Mouse (Mus musculus): ENCODE results near the gene Crb1. TPM values are rescaled to one million over a fixed set of nuclear protein-coding genes. Genes with fewer than 3 reads are reported as not detected.

Crb1 gene
- polyA plus RNA-seq, 1 experiment from 2014 or later: 0.07 TPM

DNA sequence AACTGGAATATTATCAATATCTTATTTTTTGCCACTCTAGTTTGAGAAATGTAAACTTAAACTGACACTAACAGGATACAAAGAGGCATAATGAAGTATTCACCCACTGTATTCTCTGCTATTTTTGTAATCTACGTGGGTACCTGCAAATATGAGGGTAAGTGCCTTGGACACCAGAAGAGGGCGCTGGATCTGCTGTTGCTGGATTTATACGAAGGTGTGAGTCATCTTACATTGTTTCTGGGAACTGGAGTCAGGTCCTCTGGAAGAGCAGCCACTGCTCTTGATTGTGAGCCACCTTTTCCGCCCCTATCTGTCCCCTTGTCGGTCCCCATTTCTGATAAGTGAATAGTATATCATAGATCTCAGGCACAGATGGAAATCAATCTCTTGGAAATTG is 30.8 kb upstream of the Crb1 start:
- no peak overlapping the region for H3K27ac ChIP-seq (ENCODE audit: low read depth, low read length)
- no peaks in the 10 kb centered on the region for H3K4me1 ChIP-seq (replicated peaks; ENCODE audit: control insufficient read depth, insufficient read depth, low read length)
- no peak for ATAC-seq (replicated peaks; ENCODE audit: low FRiP score)
- H3K4me2 ChIP-seq: no peak overlapping the region
- H3K27me3 ChIP-seq (replicated peaks; ENCODE audit: control insufficient read depth, insufficient read depth, low read length): no peaks in the 10 kb centered on the region
- no peak overlapping the region for H3K9ac ChIP-seq (ENCODE audit: low read depth, low read length)
- no peaks in the 10 kb centered on the region for H3K9me3 ChIP-seq (ENCODE audit: control insufficient read depth, low read length)
- H3K4me3 ChIP-seq (ENCODE audit: low read depth, low read length): no peak overlapping the region
- WGBS: 58% methylated on average over 5 of the region's 5 CpGs
- H3K36me3 ChIP-seq (ENCODE audit: control insufficient read depth, insufficient read depth, low read length): no peaks in the 10 kb centered on the region
- no peak for DNase-seq (ENCODE audit: low spot score)

DNA sequence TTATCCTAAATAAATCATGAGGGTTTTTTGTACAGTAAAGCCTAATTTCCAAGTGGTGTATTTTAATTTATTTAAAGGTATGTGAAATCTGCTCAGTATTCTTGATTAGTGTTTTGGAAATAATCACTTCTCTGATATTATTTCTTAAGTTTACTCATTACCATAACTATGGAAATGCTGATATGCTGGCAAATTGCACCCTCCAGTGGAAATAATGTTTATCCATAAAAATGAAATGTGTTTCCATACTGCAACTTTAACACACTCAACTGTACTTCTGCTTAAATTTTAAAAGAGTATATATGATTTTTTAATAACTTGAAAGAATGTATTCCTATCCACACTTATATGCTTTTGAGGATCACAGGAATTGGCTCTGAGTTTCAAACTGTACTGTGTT is 28.9 kb upstream of the Crb1 start:
- H3K27ac ChIP-seq (ENCODE audit: low read depth, low read length): no peak overlapping the region
- DNase-seq (ENCODE audit: low spot score): no peak
- no peak overlapping the region for H3K4me2 ChIP-seq
- no peaks in the 10 kb centered on the region for H3K36me3 ChIP-seq (ENCODE audit: control insufficient read depth, insufficient read depth, low read length)
- H3K4me3 ChIP-seq (ENCODE audit: low read depth, low read length): no peak overlapping the region
- no peak for ATAC-seq (replicated peaks; ENCODE audit: low FRiP score)
- H3K9me3 ChIP-seq (ENCODE audit: control insufficient read depth, low read length): no peaks in the 10 kb centered on the region
- no peaks in the 10 kb centered on the region for H3K4me1 ChIP-seq (replicated peaks; ENCODE audit: control insufficient read depth, insufficient read depth, low read length)
- no peaks in the 10 kb centered on the region for H3K27me3 ChIP-seq (replicated peaks; ENCODE audit: control insufficient read depth, insufficient read depth, low read length)
- H3K9ac ChIP-seq (ENCODE audit: low read depth, low read length): no peak overlapping the region

GRCm38 (mm10) chr1:139396589-139396988 is 19.7 kb upstream of the Crb1 start:
- Histone ChIP-seq H3K27ac (ENCODE audit: low read depth, low read length) (no peak overlapping the region), H3K27me3 (replicated peaks; ENCODE audit: control insufficient read depth, insufficient read depth, low read length) (no peaks in the 10 kb centered on the region), H3K4me2 (no peak overlapping the region), H3K36me3 (ENCODE audit: control insufficient read depth, insufficient read depth, low read length) (no peaks in the 10 kb centered on the region), H3K4me3 (ENCODE audit: low read depth, low read length) (no peak overlapping the region), H3K9ac (ENCODE audit: low read depth, low read length) (no peak overlapping the region), H3K4me1 (replicated peaks; ENCODE audit: control insufficient read depth, insufficient read depth, low read length) (no peaks in the 10 kb centered on the region), H3K9me3 (ENCODE audit: control insufficient read depth, low read length) (no peaks in the 10 kb centered on the region)
- DNase-seq (ENCODE audit: low spot score) (no peak), ATAC-seq (replicated peaks; ENCODE audit: low FRiP score) (no peak)
- 31% methylated on average over 1 of the region's 1 CpGs for WGBS

DNA sequence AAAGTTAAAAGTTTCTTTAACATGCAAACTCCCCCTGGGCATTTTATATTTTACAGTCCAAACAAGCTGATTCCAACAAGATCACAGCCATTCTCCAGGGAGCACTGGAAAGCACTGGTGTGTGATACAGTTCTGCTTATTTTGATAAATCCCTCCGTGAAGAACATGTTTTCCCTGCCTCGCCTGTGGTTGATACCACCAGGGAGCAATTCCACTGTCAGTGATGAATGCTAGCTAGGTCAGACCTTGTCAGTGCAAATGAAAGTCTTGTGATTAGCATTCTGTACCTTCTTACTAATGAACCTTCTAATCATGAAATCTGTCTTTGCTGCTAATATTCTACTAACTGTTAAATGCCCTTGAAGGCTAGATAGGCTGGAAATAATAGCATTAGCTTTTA is 14.8 kb upstream of the Crb1 start:
- H3K9ac ChIP-seq (ENCODE audit: low read depth, low read length): no peak overlapping the region
- WGBS: 44% methylated on average over 2 of the region's 2 CpGs
- ATAC-seq (replicated peaks; ENCODE audit: low FRiP score): no peak

DNA sequence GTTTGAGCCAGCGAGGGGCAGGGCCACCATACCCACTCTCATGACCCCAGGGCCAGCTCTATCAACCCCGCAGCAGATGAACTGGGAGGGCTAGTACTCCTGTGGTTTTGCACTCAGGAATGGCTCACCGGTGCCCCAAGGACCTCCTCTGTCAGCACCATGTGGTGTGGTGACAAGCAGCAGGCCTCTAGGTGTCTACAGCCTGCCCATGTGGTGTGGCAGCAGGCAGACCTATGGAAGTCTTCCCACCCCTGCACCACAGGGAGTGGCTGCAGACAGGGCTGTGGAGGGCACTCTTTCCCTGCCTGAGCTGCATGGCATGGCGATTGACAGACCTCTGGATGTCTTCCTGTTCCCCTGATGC is 2.7 kb upstream of the Crb1 start:
- 21% methylated on average over 4 of the region's 4 CpGs for WGBS
- Histone ChIP-seq H3K27ac (ENCODE audit: low read depth, low read length) (no peak overlapping the region), H3K4me3 (ENCODE audit: low read depth, low read length) (no peak overlapping the region), H3K9ac (ENCODE audit: low read depth, low read length) (no peak overlapping the region), H3K9me3 (ENCODE audit: control insufficient read depth, low read length) (no peaks in the 10 kb centered on the region), H3K36me3 (ENCODE audit: control insufficient read depth, insufficient read depth, low read length) (no peaks in the 10 kb centered on the region), H3K27me3 (replicated peaks; ENCODE audit: control insufficient read depth, insufficient read depth, low read length) (no peaks in the 10 kb centered on the region), H3K4me2 (no peak overlapping the region), H3K4me1 (replicated peaks; ENCODE audit: control insufficient read depth, insufficient read depth, low read length) (no peaks in the 10 kb centered on the region)
- ATAC-seq (replicated peaks; ENCODE audit: low FRiP score) (peak; percentile 18; the same call in 1 of the 2 replicates), DNase-seq (ENCODE audit: low spot score) (no peak)

More for the DNA sequence above, 14.8 kb upstream of the Crb1 start:
- Histone ChIP-seq H3K27me3 (replicated peaks; ENCODE audit: control insufficient read depth, insufficient read depth, low read length) (no peaks in the 10 kb centered on the region), H3K9me3 (ENCODE audit: control insufficient read depth, low read length) (no peaks in the 10 kb centered on the region), H3K4me2 (no peak overlapping the region), H3K4me3 (ENCODE audit: low read depth, low read length) (no peak overlapping the region), H3K4me1 (replicated peaks; ENCODE audit: control insufficient read depth, insufficient read depth, low read length) (no peaks in the 10 kb centered on the region), H3K27ac (ENCODE audit: low read depth, low read length) (no peak overlapping the region), H3K36me3 (ENCODE audit: control insufficient read depth, insufficient read depth, low read length) (no peaks in the 10 kb centered on the region)
- DNase-seq (ENCODE audit: low spot score): no peak

GRCm38 (mm10) chr1:139378861-139379620 is 2.1 kb upstream of the Crb1 start:
- ATAC-seq (replicated peaks; ENCODE audit: low FRiP score): peak; percentile 65
- Histone ChIP-seq H3K27me3 (replicated peaks; ENCODE audit: control insufficient read depth, insufficient read depth, low read length) (no peaks in the 10 kb centered on the region), H3K9me3 (ENCODE audit: control insufficient read depth, low read length) (no peaks in the 10 kb centered on the region), H3K4me1 (replicated peaks; ENCODE audit: control insufficient read depth, insufficient read depth, low read length) (no peaks in the 10 kb centered on the region), H3K4me2 (no peak overlapping the region), H3K4me3 (ENCODE audit: low read depth, low read length) (no peak overlapping the region), H3K9ac (ENCODE audit: low read depth, low read length) (no peak overlapping the region), H3K36me3 (ENCODE audit: control insufficient read depth, insufficient read depth, low read length) (no peaks in the 10 kb centered on the region), H3K27ac (ENCODE audit: low read depth, low read length) (no peak overlapping the region)
- 23% methylated on average over 11 of the region's 11 CpGs for WGBS
- no peak for DNase-seq (ENCODE audit: low spot score)

DNA sequence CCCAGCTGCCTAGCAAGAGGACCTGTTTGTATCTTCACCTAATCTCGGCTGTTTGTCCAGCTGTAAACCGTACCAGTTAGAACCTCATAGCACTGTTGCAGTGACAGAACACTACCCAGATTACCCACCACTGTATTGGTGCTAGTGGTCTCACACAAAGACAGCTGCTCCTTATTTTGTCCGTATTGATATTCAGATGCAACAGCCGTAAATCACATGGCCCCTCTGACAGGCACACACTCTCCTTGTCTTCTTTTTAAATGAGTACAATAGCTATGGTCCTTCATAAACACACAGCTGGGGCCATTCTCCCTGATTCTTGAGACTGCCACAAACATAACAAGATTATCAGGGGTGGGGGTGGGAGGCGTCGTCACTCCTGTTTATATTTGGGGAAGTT is 1.0 kb downstream of the Crb1 start:
- Histone ChIP-seq H3K4me1 (replicated peaks; ENCODE audit: control insufficient read depth, insufficient read depth, low read length) (no peaks in the 10 kb centered on the region), H3K27me3 (replicated peaks; ENCODE audit: control insufficient read depth, insufficient read depth, low read length) (no peaks in the 10 kb centered on the region), H3K27ac (ENCODE audit: low read depth, low read length) (no peak overlapping the region), H3K4me3 (ENCODE audit: low read depth, low read length) (no peak overlapping the region), H3K9me3 (ENCODE audit: control insufficient read depth, low read length) (no peaks in the 10 kb centered on the region), H3K4me2 (no peak overlapping the region), H3K36me3 (ENCODE audit: control insufficient read depth, insufficient read depth, low read length) (no peaks in the 10 kb centered on the region), H3K9ac (ENCODE audit: low read depth, low read length) (no peak overlapping the region)
- WGBS: 52% methylated on average over 6 of the region's 6 CpGs
- ATAC-seq (replicated peaks; ENCODE audit: low FRiP score): no peak
- DNase-seq (ENCODE audit: low spot score): no peak

DNA sequence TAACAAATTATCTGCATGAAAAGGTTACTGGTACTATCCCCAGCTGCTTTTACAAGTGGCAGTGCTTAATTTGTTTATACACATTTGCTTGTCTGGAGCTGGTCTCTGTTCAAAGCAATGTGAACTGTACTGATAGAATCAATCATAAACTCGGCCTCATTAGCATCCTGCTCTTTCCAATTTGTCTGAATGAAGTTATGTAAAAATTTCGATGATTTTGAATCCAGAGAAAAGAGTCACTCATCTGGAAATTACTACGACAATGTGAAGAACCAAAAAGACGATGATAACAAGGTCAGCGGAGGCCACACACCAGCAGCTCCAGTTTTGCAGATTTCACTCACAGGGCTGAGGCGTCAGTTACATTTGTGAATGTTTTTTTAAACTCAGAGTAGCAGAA is 5.6 kb downstream of the Crb1 start:
- no peak for DNase-seq (ENCODE audit: low spot score)
- H3K27me3 ChIP-seq (replicated peaks; ENCODE audit: control insufficient read depth, insufficient read depth, low read length): no peaks in the 10 kb centered on the region
- H3K4me3 ChIP-seq (ENCODE audit: low read depth, low read length): no peak overlapping the region
- H3K9me3 ChIP-seq (ENCODE audit: control insufficient read depth, low read length): no peaks in the 10 kb centered on the region
- no peak overlapping the region for H3K27ac ChIP-seq (ENCODE audit: low read depth, low read length)
- no peaks in the 10 kb centered on the region for H3K4me1 ChIP-seq (replicated peaks; ENCODE audit: control insufficient read depth, insufficient read depth, low read length)
- ATAC-seq (replicated peaks; ENCODE audit: low FRiP score): no peak
- H3K36me3 ChIP-seq (ENCODE audit: control insufficient read depth, insufficient read depth, low read length): no peaks in the 10 kb centered on the region
- H3K9ac ChIP-seq (ENCODE audit: low read depth, low read length): no peak overlapping the region
- WGBS: 66% methylated on average over 6 of the region's 6 CpGs
- H3K4me2 ChIP-seq: no peak overlapping the region

DNA sequence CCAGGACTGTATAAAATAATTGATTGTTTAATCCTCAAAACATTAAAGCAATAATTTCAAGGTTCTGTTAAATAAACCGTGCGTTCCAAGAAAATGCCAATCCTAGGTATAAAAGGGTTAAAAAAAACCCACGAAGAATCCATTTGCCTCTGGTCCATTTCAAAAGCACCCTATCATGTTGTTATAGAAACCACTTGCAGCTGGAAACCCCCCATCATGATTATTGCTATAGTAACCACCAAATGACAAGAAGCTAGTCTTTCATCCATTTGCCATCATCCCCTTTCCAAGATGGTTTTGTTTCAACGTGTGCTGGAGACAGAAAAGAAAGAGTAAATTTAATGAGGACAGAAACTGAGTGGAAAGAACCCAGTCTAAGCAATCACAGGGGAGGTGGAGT is 28.3 kb downstream of the Crb1 start:
- no peaks in the 10 kb centered on the region for H3K27me3 ChIP-seq (replicated peaks; ENCODE audit: control insufficient read depth, insufficient read depth, low read length)
- H3K4me2 ChIP-seq: no peak overlapping the region
- 41% methylated on average over 4 of the region's 4 CpGs for WGBS
- H3K36me3 ChIP-seq (ENCODE audit: control insufficient read depth, insufficient read depth, low read length): no peaks in the 10 kb centered on the region
- H3K27ac ChIP-seq (ENCODE audit: low read depth, low read length): no peak overlapping the region
- H3K9me3 ChIP-seq (ENCODE audit: control insufficient read depth, low read length): no peaks in the 10 kb centered on the region
- H3K4me1 ChIP-seq (replicated peaks; ENCODE audit: control insufficient read depth, insufficient read depth, low read length): no peaks in the 10 kb centered on the region
- DNase-seq (ENCODE audit: low spot score) (no peak), ATAC-seq (replicated peaks; ENCODE audit: low FRiP score) (no peak)
- no peak overlapping the region for H3K4me3 ChIP-seq (ENCODE audit: low read depth, low read length)
- no peak overlapping the region for H3K9ac ChIP-seq (ENCODE audit: low read depth, low read length)

All from liver, embryonic 11.5 days (tissue).